Mouse (Mus musculus) hematopoietic stem cell, adult 5-6 weeks (primary cell): ENCODE data around the gene Ndc1. TPM values are rescaled to one million over a fixed set of nuclear protein-coding genes. Genes with fewer than 3 reads are reported as not detected.

ENCODE experiments used
- ATAC-seq, 2 experiments: fragments of 125-278 bp in 1 of 2; replicated peaks in 1 of 2; 2 replicates each; pipeline ENCODE4 v1.8.0; 2016 to 2017; ENCODE audit warnings: inconsistent platforms in 2 of 2, mild to moderate bottlenecking in 2 of 2, moderate number of reproducible peaks in 2 of 2, low read depth in 1 of 2, moderate TSS enrichment in 1 of 2; ENCODE audit not compliant: low FRiP score in 2 of 2, poor library complexity in 2 of 2, severe bottlenecking in 2 of 2, insufficient read depth in 1 of 2, low TSS enrichment in 1 of 2
- total RNA-seq: library from RNA; stranded (forward); fragments of 172-1452, 232-1000 nt; gene quantifications from 2 replicates; pipeline ENCODE4 v1.2.3, GENCODE M21; 2017

Ndc1 gene
- total RNA-seq, 1 experiment from 2014 or later = 45.3 TPM

GRCm38 (mm10) chr4:107459461-107459860 lies 91.9 kb downstream of the Ndc1 start:
- ATAC-seq = no peak

DNA sequence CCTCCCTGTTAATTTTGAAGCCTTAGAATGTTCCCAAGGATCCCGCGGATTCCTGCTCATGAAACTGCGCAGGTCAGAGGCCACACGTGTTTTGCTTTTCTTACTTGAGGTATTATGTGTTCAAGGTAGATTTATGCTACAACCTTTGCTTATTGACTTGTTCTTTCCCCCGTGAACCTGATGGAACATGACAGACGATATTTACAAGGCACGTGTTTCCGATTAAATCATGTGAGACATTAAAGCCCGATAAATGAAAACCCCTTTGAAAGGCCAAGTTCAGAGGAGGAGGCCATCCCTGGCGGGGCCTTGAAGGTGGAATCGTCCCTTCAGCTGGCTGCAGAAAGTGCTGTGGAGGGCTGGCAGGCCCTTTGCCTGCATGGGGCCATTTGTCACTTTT lies 92.9 kb downstream of the Ndc1 start:
- ATAC-seq = no peak

Other genes with a start within 250 kb of the Ndc1 start
- gene Tmem59, start 189.4 kb upstream of the Ndc1 start, total RNA-seq = 165 and 184 TPM in 2 replicates
- 15.3 and 271 TPM in 2 replicates for gene Tceanc2, start 188.7 kb upstream of the Ndc1 start, total RNA-seq
- 1.1 TPM in 1 of 2 replicates, not detected in the other for gene Ldlrad1, start 158.6 kb upstream of the Ndc1 start, total RNA-seq
- 9.1 and 11.2 TPM in 2 replicates for gene Lrrc42, start 114.3 kb upstream of the Ndc1 start, total RNA-seq
- gene Hspb11, start 114.2 kb upstream of the Ndc1 start, total RNA-seq = 27.2 and 33.6 TPM in 2 replicates
- not detected in 2 replicates for gene Dio1, start 60.6 kb upstream of the Ndc1 start, total RNA-seq
- gene Yipf1, start 53.4 kb upstream of the Ndc1 start, total RNA-seq = 33.2 and 39.1 TPM in 2 replicates
- gene Glis1, start 66.8 kb downstream of the Ndc1 start, total RNA-seq = not detected in 2 replicates